Mouse (Mus musculus): Measurements from ENCODE around the gene Glmn. TPM values are rescaled to one million over a fixed set of nuclear protein-coding genes. Genes with fewer than 3 reads are reported as not detected.

Glmn gene
- polyA plus RNA-seq, 1 experiment from 2014 or later, result 6.9 TPM

DNA sequence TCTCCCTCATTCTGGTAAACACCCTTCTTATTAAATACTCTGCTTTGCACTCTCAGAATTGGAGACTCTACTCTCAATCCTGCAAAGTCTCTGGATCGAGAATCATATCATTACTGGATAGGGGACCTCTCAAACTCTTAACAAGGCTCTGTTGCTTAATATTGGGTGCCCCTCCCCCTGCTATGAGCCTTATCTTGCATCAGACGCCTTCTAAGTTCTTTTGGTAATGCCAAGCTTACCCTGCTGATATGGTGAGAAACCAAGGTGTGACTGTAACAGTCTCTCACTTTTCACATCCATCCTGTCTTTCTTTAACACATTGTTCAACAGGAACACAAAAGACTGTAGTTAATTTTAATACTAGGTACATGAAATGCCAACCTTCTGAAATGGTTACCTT, 64.1 kb downstream of the Glmn start:
- 20% methylated on average over 2 of the region's 2 CpGs for WGBS (ENCODE audit: insufficient replicate concordance)
- H3K27ac ChIP-seq (ENCODE audit: low read length), result no peak overlapping the region
- H3K9ac ChIP-seq (ENCODE audit: low read depth, low read length), result no peak overlapping the region
- no peak overlapping the region for H3K4me2 ChIP-seq (ENCODE audit: low read depth, low read length)
- H3K27me3 ChIP-seq (ENCODE audit: control insufficient read depth, insufficient read depth, low read depth, low read length), result no peaks in the 10 kb centered on the region
- H3K9me3 ChIP-seq (replicated peaks; ENCODE audit: control insufficient read depth, low read length), result no peaks in the 10 kb centered on the region
- no peaks in the 10 kb centered on the region for H3K4me1 ChIP-seq (ENCODE audit: control insufficient read depth, low read depth, low read length)
- H3K4me3 ChIP-seq (ENCODE audit: low read depth, low read length), result no peak overlapping the region
- no peaks in the 10 kb centered on the region for H3K36me3 ChIP-seq (ENCODE audit: control insufficient read depth, insufficient read depth)
- no peak for ATAC-seq (ENCODE audit: low read depth)

DNA sequence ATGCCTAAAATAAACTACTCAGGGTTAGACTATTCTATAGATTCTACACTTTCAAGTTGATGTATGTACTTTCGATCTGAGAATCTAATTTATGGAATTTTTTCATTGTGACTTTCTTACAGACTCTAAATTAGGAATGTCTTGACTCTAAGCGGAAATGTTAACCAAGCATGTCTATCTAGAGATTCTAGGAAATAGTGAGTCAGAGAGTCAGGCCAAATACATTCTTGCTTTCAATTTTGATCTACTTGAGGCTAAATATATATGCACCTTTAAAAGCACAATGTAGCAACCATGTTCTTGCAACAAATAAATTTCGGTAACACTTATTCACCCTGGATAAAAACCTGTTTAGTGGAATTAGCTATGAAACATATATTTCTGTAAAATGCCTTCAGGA, 68.8 kb downstream of the Glmn start:
- Histone ChIP-seq H3K9ac (ENCODE audit: low read depth, low read length) (no peak overlapping the region), H3K4me1 (ENCODE audit: control insufficient read depth, low read depth, low read length) (no peaks in the 10 kb centered on the region), H3K4me3 (ENCODE audit: low read depth, low read length) (no peak overlapping the region), H3K4me2 (ENCODE audit: low read depth, low read length) (no peak overlapping the region), H3K27ac (ENCODE audit: low read length) (no peak overlapping the region), H3K36me3 (ENCODE audit: control insufficient read depth, insufficient read depth) (no peaks in the 10 kb centered on the region), H3K9me3 (replicated peaks; ENCODE audit: control insufficient read depth, low read length) (no peaks in the 10 kb centered on the region), H3K27me3 (ENCODE audit: control insufficient read depth, insufficient read depth, low read depth, low read length) (no peaks in the 10 kb centered on the region)
- WGBS (ENCODE audit: insufficient replicate concordance), result 69% methylated on average over 3 of the region's 3 CpGs
- ATAC-seq (ENCODE audit: low read depth), result no peak

DNA sequence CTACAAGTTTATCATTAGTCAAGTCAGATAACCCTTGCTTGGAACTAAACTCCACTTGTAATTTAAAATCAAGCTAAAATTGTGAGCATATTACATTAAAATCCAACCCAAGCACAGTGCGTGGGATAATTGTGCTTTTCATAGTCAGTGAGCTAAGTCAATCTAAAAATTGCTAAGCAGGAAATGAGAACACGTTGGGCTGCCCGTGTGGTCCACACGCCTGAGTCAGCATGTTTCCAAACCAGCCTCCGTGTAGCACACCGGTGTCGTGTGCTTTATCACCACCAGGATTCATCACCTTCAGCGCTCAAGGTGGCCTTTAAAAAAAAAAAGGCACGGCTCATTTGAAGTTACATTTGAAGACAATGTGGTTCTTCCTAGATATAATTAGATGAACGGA, 73.4 kb downstream of the Glmn start:
- no peak overlapping the region for H3K4me3 ChIP-seq (ENCODE audit: low read depth, low read length)
- no peaks in the 10 kb centered on the region for H3K4me1 ChIP-seq (ENCODE audit: control insufficient read depth, low read depth, low read length)
- no peak overlapping the region for H3K27ac ChIP-seq (ENCODE audit: low read length)
- H3K9ac ChIP-seq (ENCODE audit: low read depth, low read length), result no peak overlapping the region
- 42% methylated on average over 10 of the region's 10 CpGs for WGBS (ENCODE audit: insufficient replicate concordance)
- no peaks in the 10 kb centered on the region for H3K9me3 ChIP-seq (replicated peaks; ENCODE audit: control insufficient read depth, low read length)
- H3K27me3 ChIP-seq (ENCODE audit: control insufficient read depth, insufficient read depth, low read depth, low read length), result no peaks in the 10 kb centered on the region; the same call in 1 of the 2 replicates
- no peak overlapping the region for H3K4me2 ChIP-seq (ENCODE audit: low read depth, low read length)
- ATAC-seq (ENCODE audit: low read depth), result no peak
- no peaks in the 10 kb centered on the region for H3K36me3 ChIP-seq (ENCODE audit: control insufficient read depth, insufficient read depth)

DNA sequence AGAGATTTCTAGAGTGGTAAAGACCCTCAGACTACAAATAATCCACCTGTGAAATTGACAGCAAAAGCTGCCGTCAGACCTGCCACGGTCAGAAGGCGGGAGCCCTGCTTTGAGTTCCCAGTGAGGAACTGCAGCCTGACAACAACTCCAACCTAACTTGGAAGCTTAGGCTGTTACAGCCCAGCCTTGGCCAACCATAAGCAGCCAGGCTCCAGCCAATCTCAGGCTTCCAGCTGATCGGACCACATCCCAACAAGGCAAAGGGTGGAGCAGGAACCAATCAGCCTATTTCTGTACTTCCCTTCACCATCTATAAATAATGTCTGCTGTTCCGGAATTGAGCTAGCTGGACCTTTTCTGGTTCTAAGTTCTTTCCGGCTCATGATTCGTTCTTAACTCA, 75.8 kb downstream of the Glmn start:
- H3K4me2 ChIP-seq (ENCODE audit: low read depth, low read length), result no peak overlapping the region
- H3K27ac ChIP-seq (ENCODE audit: low read length), result no peak overlapping the region
- no peaks in the 10 kb centered on the region for H3K4me1 ChIP-seq (ENCODE audit: control insufficient read depth, low read depth, low read length)
- no peaks in the 10 kb centered on the region; the same call in 1 of the 2 replicates for H3K27me3 ChIP-seq (ENCODE audit: control insufficient read depth, insufficient read depth, low read depth, low read length)
- no peak overlapping the region for H3K4me3 ChIP-seq (ENCODE audit: low read depth, low read length)
- ATAC-seq (ENCODE audit: low read depth), result no peak
- H3K9ac ChIP-seq (ENCODE audit: low read depth, low read length), result no peak overlapping the region
- H3K36me3 ChIP-seq (ENCODE audit: control insufficient read depth, insufficient read depth), result no peaks in the 10 kb centered on the region
- WGBS (ENCODE audit: insufficient replicate concordance), result 41% methylated on average over 7 of the region's 7 CpGs
- no peaks in the 10 kb centered on the region for H3K9me3 ChIP-seq (replicated peaks; ENCODE audit: control insufficient read depth, low read length)

DNA sequence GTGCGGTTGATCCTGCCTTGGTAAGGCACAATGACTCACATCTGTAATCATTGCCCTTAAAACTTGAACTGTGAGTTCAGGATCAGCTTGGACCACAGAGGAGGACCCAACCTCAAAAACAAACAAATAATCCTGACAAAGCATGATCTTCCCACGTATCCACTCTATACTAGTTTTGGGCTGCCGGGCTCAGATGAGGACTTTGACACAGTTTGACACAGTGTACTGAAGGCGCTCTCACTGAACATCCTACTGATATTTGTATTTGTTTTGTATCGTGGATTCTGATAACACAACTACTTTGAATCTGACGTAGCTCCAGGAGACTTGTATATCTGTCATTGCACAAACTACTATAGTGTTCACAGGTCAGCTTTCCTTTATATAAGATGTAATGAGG, 76.3 kb downstream of the Glmn start:
- WGBS (ENCODE audit: insufficient replicate concordance), result 68% methylated on average over 6 of the region's 6 CpGs
- Histone ChIP-seq H3K4me1 (ENCODE audit: control insufficient read depth, low read depth, low read length) (no peaks in the 10 kb centered on the region), H3K9me3 (replicated peaks; ENCODE audit: control insufficient read depth, low read length) (no peaks in the 10 kb centered on the region), H3K4me2 (ENCODE audit: low read depth, low read length) (no peak overlapping the region), H3K27me3 (ENCODE audit: control insufficient read depth, insufficient read depth, low read depth, low read length) (no peaks in the 10 kb centered on the region; the same call in 1 of the 2 replicates), H3K9ac (ENCODE audit: low read depth, low read length) (no peak overlapping the region), H3K27ac (ENCODE audit: low read length) (no peak overlapping the region), H3K4me3 (ENCODE audit: low read depth, low read length) (no peak overlapping the region), H3K36me3 (ENCODE audit: control insufficient read depth, insufficient read depth) (no peaks in the 10 kb centered on the region)
- no peak for ATAC-seq (ENCODE audit: low read depth)

DNA sequence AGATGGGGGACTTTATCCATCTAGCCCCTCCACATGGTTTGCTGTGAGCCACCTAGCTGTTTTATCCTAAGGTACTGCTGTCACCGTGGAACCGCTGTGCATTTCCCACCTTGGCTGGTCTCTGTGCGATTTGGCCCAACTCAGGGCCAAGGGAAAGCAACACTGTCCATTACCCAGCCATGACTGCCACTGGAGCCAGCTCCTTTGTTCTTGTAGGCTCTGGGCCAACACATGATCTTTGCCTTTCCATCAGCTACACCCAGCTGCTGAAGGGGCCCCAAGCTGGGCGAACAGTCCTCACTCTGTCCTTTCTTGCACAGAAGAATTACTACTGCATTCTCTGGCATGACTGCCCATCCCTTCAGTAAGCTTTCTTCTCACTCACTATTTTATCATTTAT, 79.1 kb downstream of the Glmn start:
- no peaks in the 10 kb centered on the region for H3K9me3 ChIP-seq (replicated peaks; ENCODE audit: control insufficient read depth, low read length)
- H3K4me3 ChIP-seq (ENCODE audit: low read depth, low read length), result no peak overlapping the region
- H3K27ac ChIP-seq (ENCODE audit: low read length), result no peak overlapping the region
- no peaks in the 10 kb centered on the region for H3K4me1 ChIP-seq (ENCODE audit: control insufficient read depth, low read depth, low read length)
- no peak overlapping the region for H3K4me2 ChIP-seq (ENCODE audit: low read depth, low read length)
- no peak for ATAC-seq (ENCODE audit: low read depth)
- H3K9ac ChIP-seq (ENCODE audit: low read depth, low read length), result no peak overlapping the region
- H3K36me3 ChIP-seq (ENCODE audit: control insufficient read depth, insufficient read depth), result no peaks in the 10 kb centered on the region
- 75% methylated on average over 4 of the region's 4 CpGs for WGBS (ENCODE audit: insufficient replicate concordance)
- H3K27me3 ChIP-seq (ENCODE audit: control insufficient read depth, insufficient read depth, low read depth, low read length), result no peaks in the 10 kb centered on the region; the same call in 1 of the 2 replicates

DNA sequence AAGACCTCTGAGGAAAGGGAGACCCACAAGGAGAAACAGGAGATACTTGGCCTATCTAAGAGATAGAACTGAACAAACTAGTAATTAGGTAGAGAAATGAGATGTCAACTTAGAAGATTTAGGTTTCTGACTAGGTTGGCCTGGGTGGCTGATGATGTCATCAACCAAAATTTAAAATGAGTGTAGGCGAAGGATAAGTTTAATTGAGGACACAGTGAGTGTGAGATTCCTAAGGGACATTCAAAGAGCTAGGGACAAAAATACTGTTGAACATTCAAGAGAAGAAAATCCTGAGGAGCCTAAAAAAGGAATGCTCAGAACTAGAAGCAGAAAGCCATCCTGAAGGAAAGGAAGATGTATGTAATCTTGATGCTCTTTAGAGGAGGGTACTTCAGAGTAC, 81.6 kb downstream of the Glmn start:
- Histone ChIP-seq H3K4me1 (ENCODE audit: control insufficient read depth, low read depth, low read length) (no peaks in the 10 kb centered on the region), H3K36me3 (ENCODE audit: control insufficient read depth, insufficient read depth) (no peaks in the 10 kb centered on the region), H3K4me2 (ENCODE audit: low read depth, low read length) (no peak overlapping the region), H3K9me3 (replicated peaks; ENCODE audit: control insufficient read depth, low read length) (no peaks in the 10 kb centered on the region), H3K4me3 (ENCODE audit: low read depth, low read length) (no peak overlapping the region), H3K27me3 (ENCODE audit: control insufficient read depth, insufficient read depth, low read depth, low read length) (no peaks in the 10 kb centered on the region), H3K9ac (ENCODE audit: low read depth, low read length) (no peak overlapping the region), H3K27ac (ENCODE audit: low read length) (no peak overlapping the region)
- no peak for ATAC-seq (ENCODE audit: low read depth)
- 65% methylated on average over 1 of the region's 1 CpGs for WGBS (ENCODE audit: insufficient replicate concordance)

DNA sequence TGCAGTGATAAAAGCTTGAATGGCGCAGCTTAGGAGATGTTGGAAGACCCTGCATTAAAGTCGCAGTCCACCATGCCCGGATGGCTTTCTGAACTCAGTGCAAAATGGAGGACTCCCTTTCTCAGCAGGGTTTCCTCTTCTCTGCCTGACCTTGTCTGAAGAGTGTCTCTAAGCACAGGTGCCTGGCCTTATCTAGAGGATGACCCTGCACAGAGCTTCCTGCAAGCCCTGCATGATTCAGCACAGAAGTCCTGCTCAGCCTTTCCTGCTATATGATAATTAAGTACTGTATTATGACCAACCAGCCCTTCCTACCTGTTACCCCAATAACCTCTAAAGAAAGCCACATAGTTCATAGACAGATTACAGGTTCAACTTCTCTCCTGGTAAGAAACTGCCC, 82.2 kb downstream of the Glmn start:
- no peak overlapping the region for H3K9ac ChIP-seq (ENCODE audit: low read depth, low read length)
- no peak overlapping the region for H3K27ac ChIP-seq (ENCODE audit: low read length)
- 62% methylated on average over 3 of the region's 3 CpGs for WGBS (ENCODE audit: insufficient replicate concordance)
- 0 out of 2 replicates have a peak, but pooled peaks have one; percentile 43 for ATAC-seq (ENCODE audit: low read depth)
- H3K36me3 ChIP-seq (ENCODE audit: control insufficient read depth, insufficient read depth), result no peaks in the 10 kb centered on the region
- H3K9me3 ChIP-seq (replicated peaks; ENCODE audit: control insufficient read depth, low read length), result no peaks in the 10 kb centered on the region
- H3K4me2 ChIP-seq (ENCODE audit: low read depth, low read length), result no peak overlapping the region
- no peaks in the 10 kb centered on the region for H3K4me1 ChIP-seq (ENCODE audit: control insufficient read depth, low read depth, low read length)
- no peaks in the 10 kb centered on the region for H3K27me3 ChIP-seq (ENCODE audit: control insufficient read depth, insufficient read depth, low read depth, low read length)
- H3K4me3 ChIP-seq (ENCODE audit: low read depth, low read length), result no peak overlapping the region

DNA sequence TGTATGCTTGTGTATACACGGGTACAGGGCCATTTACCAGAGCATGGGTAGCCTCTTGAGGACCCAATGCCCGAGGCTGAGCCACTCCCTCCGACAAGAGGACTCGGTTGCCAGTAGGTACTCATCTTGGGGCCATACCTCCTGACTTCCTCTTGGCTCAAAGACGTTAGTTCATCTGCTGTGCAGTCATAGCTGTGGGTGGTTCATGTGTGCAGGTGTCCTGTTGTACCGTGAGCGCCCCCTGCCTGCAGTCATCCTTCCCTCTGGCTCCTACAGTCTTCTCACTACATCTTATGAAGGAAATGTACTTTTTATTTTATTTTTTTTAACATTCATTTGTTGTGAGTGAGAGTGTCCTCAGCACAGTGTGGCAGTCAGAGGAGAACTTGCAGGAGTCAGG, 84.1 kb downstream of the Glmn start:
- no peak overlapping the region for H3K4me3 ChIP-seq (ENCODE audit: low read depth, low read length)
- H3K36me3 ChIP-seq (ENCODE audit: control insufficient read depth, insufficient read depth), result no peaks in the 10 kb centered on the region
- no peaks in the 10 kb centered on the region for H3K27me3 ChIP-seq (ENCODE audit: control insufficient read depth, insufficient read depth, low read depth, low read length)
- no peak overlapping the region for H3K9ac ChIP-seq (ENCODE audit: low read depth, low read length)
- no peak overlapping the region for H3K27ac ChIP-seq (ENCODE audit: low read length)
- no peaks in the 10 kb centered on the region for H3K9me3 ChIP-seq (replicated peaks; ENCODE audit: control insufficient read depth, low read length)
- no peaks in the 10 kb centered on the region for H3K4me1 ChIP-seq (ENCODE audit: control insufficient read depth, low read depth, low read length)
- peak; percentile 39; the same call in 1 of the 2 replicates for ATAC-seq (ENCODE audit: low read depth)
- H3K4me2 ChIP-seq (ENCODE audit: low read depth, low read length), result no peak overlapping the region
- 29% methylated on average over 7 of the region's 7 CpGs for WGBS (ENCODE audit: insufficient replicate concordance)
